Comparison of ENCODE assay signal across 16 mouse cellular contexts in the genomic region with DNA sequence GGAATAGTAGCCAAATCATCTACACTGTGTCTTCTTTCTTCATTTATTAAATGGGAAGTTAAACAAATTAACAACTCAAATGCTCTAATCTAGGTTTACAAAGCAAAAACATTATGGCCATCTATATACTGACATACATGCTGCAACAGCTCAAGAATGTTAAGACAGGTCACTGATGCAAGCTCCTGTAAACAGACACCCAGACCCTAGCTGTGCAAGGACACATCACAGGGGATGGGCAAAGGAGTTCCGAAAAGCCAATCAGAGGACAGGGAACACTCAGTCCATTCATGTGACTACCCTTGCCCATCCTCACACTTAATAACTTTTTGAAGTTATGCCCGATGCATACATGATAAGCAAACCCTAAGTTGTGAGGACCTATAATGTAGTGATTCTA.
"Had no signal": no experiment of that assay in that cellular context is flagged by ENCODE, and none has a peak within 500 bp of the region (broad histone marks: within the 10 kb centered on the region; RNA-seq: fewer than 3 reads in every experiment).

No protein-coding gene starts in this region.

- H3K4me2 ChIP-seq: neural tube, embryonic 12.5 days; neural tube, embryonic 13.5 days; neural tube, embryonic 15.5 days; stomach, embryonic 15.5 days had no signal

- DNase-seq: retina, postnatal 1 day; right cerebral cortex, adult 18-20 months; right cerebral cortex, postnatal 14 days; right cerebral cortex, postnatal 25 days; right cerebral cortex, postnatal 4 days; spleen, adult 18-20 months; thymus, adult 18-20 months; thymus, adult 2 months; thymus, postnatal 14 days; thymus, postnatal 25 days; thymus, postnatal 36 days; thymus, postnatal 4 days had no signal

- H3K27me3 ChIP-seq: neural tube, embryonic 12.5 days; neural tube, embryonic 13.5 days; neural tube, embryonic 15.5 days; stomach, embryonic 15.5 days had no signal

- H3K36me3 ChIP-seq: neural tube, embryonic 12.5 days; neural tube, embryonic 13.5 days; neural tube, embryonic 15.5 days; stomach, embryonic 15.5 days had no signal

- H3K4me3 ChIP-seq: neural tube, embryonic 12.5 days; neural tube, embryonic 13.5 days; neural tube, embryonic 15.5 days; stomach, embryonic 15.5 days had no signal
